Mouse (Mus musculus) MEL (cell line): ENCODE results near the gene Kdm5b.

Experiments
- CHD1 ChIP-seq: IDR thresholded peaks from 2 replicates; pipeline ENCODE4 v1.6.1; 2012; ENCODE audit warnings: low read depth, mild to moderate bottlenecking, inconsistent platforms, low read length, improper control_type of control experiment
- CTCF ChIP-seq, 3 experiments: IDR thresholded peaks in 2 of 3; conservative IDR thresholded peaks in 1 of 3; 2 replicates each; pipeline ENCODE4 v1.5.1; 2011 to 2012; ENCODE audit warnings: low read length in 3 of 3, low read depth in 2 of 3, mild to moderate bottlenecking in 2 of 3, improper control_type of control experiment in 1 of 3, inconsistent platforms in 1 of 3, mixed read lengths in 1 of 3, moderate library complexity in 1 of 3; ENCODE audit not compliant: control insufficient read depth in 1 of 3, insufficient read depth in 1 of 3, poor library complexity in 1 of 3, severe bottlenecking in 1 of 3
- EP300 ChIP-seq, 2 experiments: IDR thresholded peaks; 2 replicates each; pipeline ENCODE4 v1.6.1; 2011; ENCODE audit warnings: improper control_type of control experiment in 2 of 2, low read length in 2 of 2, low read depth in 1 of 2, mild to moderate bottlenecking in 1 of 2
- GATA1 ChIP-seq: IDR thresholded peaks from 2 replicates; pipeline ENCODE4 v1.6.1; 2011; ENCODE audit warnings: low read depth, low read length, improper control_type of control experiment
- KAT2A ChIP-seq: conservative IDR thresholded peaks from 2 replicates; pipeline ENCODE4 v1.6.1; 2012; ENCODE audit warnings: low read depth, low read length, improper control_type of control experiment, inconsistent platforms
- MAX ChIP-seq: IDR thresholded peaks from 2 replicates; pipeline ENCODE4 v1.6.1; 2011; ENCODE audit warnings: low read length, improper control_type of control experiment
- POLR2A ChIP-seq, 2 experiments: IDR thresholded peaks; 2 replicates each; pipeline ENCODE4 v1.6.1; 2011 to 2012; ENCODE audit warnings: low read length in 2 of 2, mild to moderate bottlenecking in 2 of 2, control low read depth in 1 of 2, improper control_type of control experiment in 1 of 2, low read depth in 1 of 2, moderate library complexity in 1 of 2; ENCODE audit not compliant: control insufficient read depth in 1 of 2, insufficient read depth in 1 of 2, poor library complexity in 1 of 2
- POLR2AphosphoS2 ChIP-seq: IDR thresholded peaks from 2 replicates; pipeline ENCODE4 v1.6.1; 2011; ENCODE audit warnings: low read length, improper control_type of control experiment
- POLR2AphosphoS5 ChIP-seq: IDR thresholded peaks from 2 replicates; pipeline ENCODE4 v1.6.1; 2012; ENCODE audit warnings: low read depth, borderline replicate concordance, mild to moderate bottlenecking, inconsistent platforms, low read length, moderate library complexity, mixed read lengths
- RCOR1 ChIP-seq: IDR thresholded peaks from 2 replicates; pipeline ENCODE4 v1.6.1; 2012; ENCODE audit warnings: low read depth, mild to moderate bottlenecking, inconsistent platforms, low read length, improper control_type of control experiment
- USF1 ChIP-seq: IDR thresholded peaks from 2 replicates; pipeline ENCODE4 v1.6.1; 2014; ENCODE audit warnings: low read depth, mild to moderate bottlenecking, inconsistent platforms, low read length, improper control_type of control experiment, moderate library complexity

- TF ChIP-seq POLR2AphosphoS2 (no peak), POLR2AphosphoS5 (no peak), POLR2A (IDR thresholded peaks at IDR 0.05; ENCODE audit: control insufficient read depth in 1 of 2, insufficient read depth in 1 of 2, low read depth in 1 of 2, low read length in 2 of 2, poor library complexity in 1 of 2) (no peak), EP300 (IDR thresholded peaks at IDR 0.05; ENCODE audit: low read depth in 1 of 2, low read length in 2 of 2) (no peak), CTCF (IDR thresholded peaks at IDR 0.05 in 2 of 3, conservative IDR thresholded peaks at IDR 0.05 in 1 of 3; ENCODE audit: control insufficient read depth in 1 of 3, insufficient read depth in 1 of 3, low read depth in 2 of 3, low read length in 3 of 3, poor library complexity in 1 of 3, severe bottlenecking in 1 of 3) (no peak), KAT2A (no peak), CHD1 (no peak), MAX (no peak), GATA1 (no peak), RCOR1 (no peak), USF1 (no peak)
These were observed 87.6 kb downstream of the Kdm5b start for GRCm38 (mm10) chr1:134647591-134647990.
